Mouse (Mus musculus) heart, postnatal 10 days (tissue): Measurements from ENCODE around the gene B3glct. TPM values are rescaled to one million over a fixed set of nuclear protein-coding genes. Genes with fewer than 3 reads are reported as not detected.

Experiments
- DNase-seq, 2 experiments: peaks; one replicate each; pipeline ENCODE4 v3.0.0; 2021
- intact Hi-C: fragments of 180-260 bp; cut with DNase I; formaldehyde crosslinking; loops from one replicate; pipeline ENCODE4 v1.15.1; 2025
- total RNA-seq, 2 experiments: library from RNA; stranded (reverse); gene quantifications; 2 replicates each; pipeline ENCODE4 v1.2.3; 2021

B3glct gene
- total RNA-seq, 2 experiments from 2014 or later: 9.7 to 10.0 TPM

DNA sequence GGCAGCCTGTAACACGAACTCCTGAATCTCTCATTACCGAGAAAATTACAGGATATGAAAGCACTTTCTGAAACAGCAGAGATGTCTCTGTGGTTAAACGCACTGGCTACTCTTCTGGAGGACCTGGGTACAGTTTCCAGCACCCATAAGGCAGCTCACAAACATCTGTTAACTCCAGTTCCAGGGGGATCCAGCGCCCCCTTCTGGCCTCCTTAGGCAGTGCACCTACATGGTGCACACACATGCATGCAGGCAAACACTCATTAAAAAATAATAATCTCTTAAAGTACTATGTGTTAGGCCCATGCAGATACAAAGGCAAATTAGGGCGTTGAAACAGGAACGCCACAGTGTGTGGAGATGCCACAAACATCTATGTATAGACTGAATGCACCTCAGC is 16.6 kb upstream of the B3glct start:
- no peak for DNase-seq
- intact Hi-C loops: no loop called here

GRCm38 (mm10) chr5:149662980-149663379 is 15.1 kb upstream of the B3glct start:
- no peak for DNase-seq
- intact Hi-C loops: no loop called here

DNA sequence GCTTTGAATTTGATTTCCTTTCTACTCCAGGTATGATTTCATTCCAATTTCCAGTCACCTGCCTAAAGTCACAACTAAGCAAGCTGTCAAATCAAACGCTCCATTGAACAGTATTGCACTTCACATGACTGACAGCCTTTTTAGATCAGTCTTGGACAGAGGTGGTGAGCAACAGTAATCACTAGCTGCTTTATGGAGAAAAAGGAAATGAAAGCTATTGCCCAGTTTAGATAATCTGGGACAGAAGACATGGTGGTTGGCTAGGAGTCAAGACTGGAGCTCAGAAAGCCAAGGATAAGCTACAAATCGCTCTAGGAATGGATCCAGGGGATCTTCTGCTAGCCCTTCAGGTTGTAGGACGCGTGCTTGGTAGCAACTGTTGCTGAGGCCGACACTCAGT is 14.6 kb upstream of the B3glct start:
- no peak for DNase-seq
- intact Hi-C loops: no loop called here

DNA sequence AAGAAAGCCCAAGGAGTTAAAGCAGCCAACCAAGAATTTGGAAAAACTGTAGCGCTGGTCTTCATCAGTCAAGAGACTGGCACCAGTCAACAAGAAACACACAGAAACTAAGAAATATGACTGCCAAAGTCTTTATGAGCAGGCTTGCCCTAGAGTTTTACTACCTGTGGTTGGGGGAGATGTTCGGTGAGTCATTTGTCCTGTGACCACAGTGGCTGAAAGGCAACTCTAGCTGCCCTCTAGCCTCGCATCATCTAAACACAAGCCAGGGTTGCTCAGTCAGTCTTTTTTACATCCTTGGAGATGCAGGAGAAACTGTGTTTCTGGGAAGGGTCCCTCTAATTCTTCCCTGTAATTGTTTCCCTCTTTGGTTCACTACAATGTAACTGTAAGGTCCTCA is 834 bp upstream of the B3glct start:
- no peak for DNase-seq
- intact Hi-C loops: loop anchor here (5.0 kb wide), 1 partner anchor 40 kb away; the partner anchor contains the start of gene Hsph1

DNA sequence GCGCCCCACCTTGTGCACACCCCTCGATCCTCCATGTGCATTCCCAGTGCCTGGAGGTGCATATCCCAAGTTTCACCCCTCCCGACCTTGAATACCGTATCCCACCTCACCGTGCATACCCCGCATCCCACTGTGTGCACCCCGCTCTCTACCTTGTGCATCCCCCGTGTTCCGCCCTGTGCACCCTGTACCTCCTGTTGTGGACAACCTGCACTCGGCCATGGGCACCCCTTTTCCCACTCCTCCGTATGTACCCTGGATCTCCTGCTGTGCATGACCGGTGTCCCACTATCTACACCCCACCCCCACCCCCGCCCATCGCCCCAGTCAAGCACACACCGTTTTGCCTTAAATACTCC is 939 bp downstream of the B3glct start:
- intact Hi-C loops: loop anchor here (5.0 kb wide), 1 partner anchor 42 kb away; the partner anchor contains the start of gene Hsph1
- DNase-seq: no peak

DNA sequence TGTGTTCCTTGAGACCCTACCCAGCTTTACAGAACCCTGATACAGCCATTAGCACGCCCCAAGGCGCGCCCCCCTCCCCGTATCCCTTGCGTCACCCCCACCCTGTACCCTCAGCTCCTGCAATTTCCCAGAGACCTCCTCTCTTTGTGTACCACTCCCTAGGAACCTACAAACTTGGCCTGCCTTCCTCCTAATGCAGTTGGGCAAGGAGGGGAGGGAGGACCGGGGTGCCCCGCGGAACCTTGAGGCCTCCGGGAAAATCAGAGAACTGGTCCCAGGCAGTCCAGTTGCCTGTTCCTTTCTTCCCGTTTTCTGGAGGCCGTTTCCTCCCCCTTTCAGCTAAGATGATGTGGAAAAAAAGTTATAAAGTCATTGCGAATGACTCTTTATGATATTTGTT is 1.3 kb downstream of the B3glct start:
- DNase-seq: no peak
- intact Hi-C loops: loop anchor here (5.0 kb wide), 1 partner anchor 42 kb away; the partner anchor contains the start of gene Hsph1

DNA sequence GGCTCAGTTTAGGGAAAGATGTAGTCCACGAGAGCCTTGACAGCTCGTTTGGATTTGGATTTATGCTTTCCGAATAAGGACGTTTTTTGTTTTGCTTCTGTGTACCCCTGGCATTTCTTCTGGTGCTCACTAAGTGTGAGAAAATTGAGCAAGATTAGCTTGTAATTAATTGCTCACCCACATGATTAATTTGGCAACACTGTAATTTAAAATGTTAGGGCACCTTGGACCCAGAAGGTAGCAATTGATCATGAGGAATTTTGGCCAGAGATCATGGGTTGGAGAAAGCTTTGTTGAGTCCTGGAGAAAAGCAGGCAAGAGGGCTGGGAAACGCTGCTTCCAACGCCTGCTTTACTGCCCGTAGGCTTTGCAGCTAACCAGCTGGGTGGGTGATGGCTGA is 1.9 kb downstream of the B3glct start:
- DNase-seq: no peak
- intact Hi-C loops: loop anchor here (5.0 kb wide), 1 partner anchor 43 kb away; the partner anchor contains the start of gene Hsph1

GRCm38 (mm10) chr5:149680946-149681345 is 2.9 kb downstream of the B3glct start:
- intact Hi-C loops: no loop called here

GRCm38 (mm10) chr5:149689860-149690259 is 11.8 kb downstream of the B3glct start:
- no peak for DNase-seq
- intact Hi-C loops: no loop called here

More at GRCm38 (mm10) chr5:149680946-149681345, 2.9 kb downstream of the B3glct start:
- no peak for DNase-seq

GRCm38 (mm10) chr5:149692548-149692947 is 14.5 kb downstream of the B3glct start:
- DNase-seq: no peak
- intact Hi-C loops: no loop called here

- intact Hi-C loops: no loop called here
Observed at GRCm38 (mm10) chr5:149693200-149693599, 15.2 kb downstream of the B3glct start.

GRCm38 (mm10) chr5:149693968-149694367 is 15.9 kb downstream of the B3glct start:
- no peak for DNase-seq
- intact Hi-C loops: no loop called here

More at GRCm38 (mm10) chr5:149693200-149693599, 15.2 kb downstream of the B3glct start:
- no peak for DNase-seq

DNA sequence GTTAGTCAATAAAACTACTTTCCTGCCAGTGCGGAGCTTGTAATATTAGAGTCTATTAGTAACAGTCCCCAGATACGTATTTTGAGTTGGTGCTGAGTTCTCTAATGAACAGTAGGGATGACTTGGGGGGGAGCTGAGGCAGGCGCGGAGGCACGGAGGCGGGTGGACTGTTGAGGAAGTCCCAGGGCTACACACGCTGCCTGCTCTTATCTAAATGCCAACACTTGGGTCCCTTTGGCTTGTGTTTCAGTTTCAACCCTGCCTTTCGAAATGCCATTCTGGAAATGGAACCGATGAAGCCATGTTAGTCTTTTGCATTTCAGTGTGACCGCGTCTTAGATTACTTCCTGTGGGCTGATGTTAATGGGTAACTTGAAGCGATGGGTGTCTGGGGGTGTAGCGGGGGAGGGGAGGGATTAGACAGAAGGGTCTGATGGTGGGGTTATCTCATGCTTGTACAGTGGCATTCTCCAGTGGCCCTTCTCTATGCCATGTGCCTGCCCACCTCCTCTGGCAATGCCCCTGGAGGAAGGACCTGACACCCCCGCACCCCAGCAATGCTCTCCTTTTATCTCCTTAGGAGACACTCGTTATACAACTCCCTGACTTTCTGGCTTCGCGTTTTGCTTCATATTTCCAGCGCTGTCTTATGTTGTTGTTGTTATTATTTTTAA is 17.2 kb downstream of the B3glct start:
- intact Hi-C loops: no loop called here
- DNase-seq: no peak

- no peak for DNase-seq
- intact Hi-C loops: no loop called here
Observed at GRCm38 (mm10) chr5:149702770-149703169, 24.7 kb downstream of the B3glct start.

- intact Hi-C loops: loop anchor here (5.0 to 10.0 kb wide), 2 partner anchors 311 to 363 kb away; no protein-coding TSS in a partner anchor
- no peak for DNase-seq
Observed at GRCm38 (mm10) chr5:149711545-149711944, 33.5 kb downstream of the B3glct start.

DNA sequence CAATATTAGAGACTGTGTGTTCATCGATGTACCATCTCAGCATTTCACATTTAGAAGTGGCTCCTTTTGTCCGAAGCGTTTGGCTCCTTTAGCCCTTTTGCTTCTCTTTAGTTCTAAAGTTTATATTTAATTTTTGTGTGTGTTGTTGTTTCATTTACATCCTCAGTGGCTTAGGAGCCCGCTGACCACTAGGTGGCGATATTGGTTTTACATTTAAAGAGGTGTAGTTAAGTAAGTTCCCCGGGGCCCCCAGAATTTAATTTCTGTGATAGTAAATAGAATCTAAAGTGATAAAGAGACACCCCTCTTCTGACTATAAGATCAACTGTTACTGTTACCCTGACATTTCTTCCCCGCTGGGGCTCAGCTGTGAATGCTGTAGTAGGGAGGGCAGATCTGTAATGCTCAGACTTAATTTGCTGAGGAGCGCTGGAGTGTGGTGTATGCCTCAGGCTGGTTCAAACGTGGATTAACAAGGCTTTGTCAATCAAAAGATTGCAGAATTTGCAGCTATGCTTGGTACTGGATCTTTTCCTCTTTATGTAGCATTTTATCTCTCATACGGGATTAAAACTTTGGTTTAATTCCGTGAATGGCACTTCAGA is 35.2 kb downstream of the B3glct start:
- intact Hi-C loops: loop anchor here (2.0 to 10.0 kb wide), 3 partner anchors 138 to 362 kb away; no protein-coding TSS in a partner anchor
- peak; percentile 39 to 65 for DNase-seq

GRCm38 (mm10) chr5:149713834-149714233 is 35.8 kb downstream of the B3glct start:
- intact Hi-C loops: loop anchor here (2.0 to 10.0 kb wide), 3 partner anchors 137 to 361 kb away; no protein-coding TSS in a partner anchor
- no peak for DNase-seq

GRCm38 (mm10) chr5:149715571-149716328 is 37.7 kb downstream of the B3glct start:
- intact Hi-C loops: loop anchor here (10.0 kb wide), 1 partner anchor 359 kb away; no protein-coding TSS in a partner anchor
- no peak for DNase-seq

GRCm38 (mm10) chr5:149716329-149716690 is 38.3 kb downstream of the B3glct start:
- no peak for DNase-seq
- intact Hi-C loops: loop anchor here (10.0 kb wide), 1 partner anchor 358 kb away; no protein-coding TSS in a partner anchor

DNA sequence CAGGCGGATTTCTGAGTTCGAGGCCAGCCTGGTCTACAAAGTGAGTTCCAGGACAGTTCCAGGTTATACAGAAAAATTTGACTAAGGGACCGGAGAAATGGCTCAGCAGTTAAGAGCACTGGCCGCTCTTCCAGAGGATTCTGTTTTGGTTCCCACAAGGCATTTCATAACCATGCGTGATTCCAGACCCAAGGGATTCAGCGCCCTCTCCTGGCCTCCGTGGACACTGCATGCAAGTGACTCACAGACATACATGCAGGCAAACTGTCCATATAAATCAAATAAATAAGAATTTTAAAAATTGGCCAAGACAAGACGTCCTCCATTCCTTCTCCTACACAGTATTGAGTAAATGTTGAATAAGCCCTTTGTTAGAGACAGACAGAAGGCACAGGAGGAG is 53.7 kb downstream of the B3glct start:
- intact Hi-C loops: no loop called here
- DNase-seq: no peak

GRCm38 (mm10) chr5:149737210-149737609 is 59.2 kb downstream of the B3glct start:
- intact Hi-C loops: no loop called here
- DNase-seq: no peak
